Comparison of ENCODE assay signal across 28 mouse cellular contexts in genomic region chr5:103184256-103184655, GRCm38 (mm10). TPM values are rescaled to one million over a fixed set of nuclear protein-coding genes. Genes with fewer than 3 reads are reported as not detected.
"Had no signal": no experiment of that assay in that cellular context is flagged by ENCODE, and none has a peak within 500 bp of the region (broad histone marks: within the 10 kb centered on the region; RNA-seq: fewer than 3 reads in every experiment).

No protein-coding gene starts in this region.

- DNase-seq: gastrocnemius, postnatal 14 days; gastrocnemius, postnatal 36 days; heart, adult 18-20 months; heart, postnatal 14 days; heart, postnatal 36 days; kidney, adult 11 months; kidney, adult 2 months; kidney, adult 9 months; kidney, postnatal 14 days; kidney, postnatal 36 days; layer of hippocampus, adult 9-11 months; layer of hippocampus, postnatal 36 days; left cerebral cortex, postnatal 4 days had no signal

- H3K27ac ChIP-seq: heart, embryonic 10.5 days; heart, embryonic 13.5 days; heart, embryonic 15.5 days; hindbrain, embryonic 13.5 days; hindbrain, embryonic 15.5 days; hindbrain, postnatal 0 days; kidney, embryonic 15.5 days; kidney, postnatal 0 days; limb, embryonic 13.5 days; limb, embryonic 15.5 days; liver, embryonic 12.5 days; liver, embryonic 14.5 days had no signal

- ATAC-seq: hindbrain, postnatal 0 days; intestine, embryonic 16.5 days; liver, embryonic 12.5 days had no signal

- H3K4me3 ChIP-seq: heart, embryonic 10.5 days; heart, embryonic 13.5 days; heart, embryonic 15.5 days; hindbrain, embryonic 13.5 days; hindbrain, embryonic 15.5 days; kidney, embryonic 15.5 days; limb, embryonic 13.5 days; limb, embryonic 15.5 days; liver, embryonic 12.5 days had no signal

RNA-seq across cellular contexts. Expression of gene Mapk10, which starts 26.9 kb away (rescaled TPM):
- total RNA-seq: hematopoietic stem cell, adult 5-6 weeks; liver, adult 2 months had no signal
